Mouse (Mus musculus) heart, postnatal 0 days (tissue): Measurements from ENCODE around the gene Rap1gap. TPM values are rescaled to one million over a fixed set of nuclear protein-coding genes. Genes with fewer than 3 reads are reported as not detected.

Source experiments
- ATAC-seq: fragments of 200-750 bp; cut with Nextera tagmentation; 2 replicates; pipeline ENCODE4 v1.8.0; 2017; ENCODE audit warnings: low read depth, moderate number of reproducible peaks, moderate library complexity; ENCODE audit not compliant: insufficient read depth
- DNase-seq: peaks from one replicate; pipeline ENCODE4 v3.0.0-alpha.2; 2016; ENCODE audit warnings: low spot score
- H3K27ac ChIP-seq: fragments of 300-500 bp; sonication (generic); 2 replicates; pipeline ENCODE4 v1.5.1; 2014; ENCODE audit warnings: low read depth, mild to moderate bottlenecking
- H3K27me3 ChIP-seq: fragments of 300-500 bp; sonication (generic); 2 replicates; pipeline ENCODE4 v1.6.1; 2014; ENCODE audit warnings: low read length, mixed read lengths; ENCODE audit not compliant: control insufficient read depth, insufficient read depth
- H3K36me3 ChIP-seq: fragments of 300-500 bp; sonication (generic); replicated peaks from 2 replicates; pipeline ENCODE4 v1.6.1; 2014; ENCODE audit warnings: low read length, mixed read lengths; ENCODE audit not compliant: control insufficient read depth, insufficient read depth
- H3K4me1 ChIP-seq: fragments of 300-500 bp; sonication (generic); 2 replicates; pipeline ENCODE4 v1.6.1; 2014; ENCODE audit warnings: antibody characterized with exemption; ENCODE audit not compliant: control insufficient read depth, insufficient read depth
- H3K4me2 ChIP-seq: fragments of 300-500 bp; sonication (generic); 2 replicates; pipeline ENCODE4 v1.6.1; 2014; ENCODE audit warnings: low read depth, mild to moderate bottlenecking, low read length, moderate library complexity
- H3K4me3 ChIP-seq: fragments of 300-500 bp; sonication (generic); 2 replicates; pipeline ENCODE4 v1.5.1; 2014; ENCODE audit warnings: low read depth, low read length
- H3K9ac ChIP-seq: fragments of 300-500 bp; sonication (generic); replicated peaks from 2 replicates; pipeline ENCODE4 v1.6.1; 2014; ENCODE audit warnings: low read depth, low read length, mixed read lengths
- H3K9me3 ChIP-seq: fragments of 300-500 bp; sonication (generic); replicated peaks from 2 replicates; pipeline ENCODE4 v1.6.1; 2016; ENCODE audit warnings: low read length; ENCODE audit not compliant: control insufficient read depth
- CTCF ChIP-seq: IDR thresholded peaks from 2 replicates; pipeline ENCODE4 v1.5.1; 2016; ENCODE audit warnings: antibody characterized with exemption, control low read depth, low read depth
- EP300 ChIP-seq: IDR thresholded peaks from 2 replicates; pipeline ENCODE4 v1.6.1; 2016; ENCODE audit warnings: antibody characterized with exemption, low read depth
- WGBS: fragments of 180-500 bp; shearing (Covaris S2); extraction: QIAGEN DNeasy Blood & Tissue Kit; methylation state at CpG from one replicate; pipeline ENCODE4 v1.1.7; 2014; 5-methylcytosine and 5-hydroxymethylcytosine counted together
- polyA plus RNA-seq: library from polyadenylated mRNA; unstranded; fragments of >200 nt; fragmentation: Nextera tagmentation; extraction: Ambion mirVana; gene quantifications from 2 replicates; pipeline ENCODE4 v1.2.1, GENCODE M21; 2015
- total RNA-seq: library from RNA; depleted of rRNA; stranded (reverse); fragments of >200 nt; gene quantifications from 2 replicates; pipeline ENCODE4 v1.2.3, GENCODE M21; 2014; ENCODE audit warnings: low replicate concordance

Gene Rap1gap
- total and polyA plus RNA-seq, 2 experiments from 2014 or later: 10.4 to 17.7 TPM

DNA sequence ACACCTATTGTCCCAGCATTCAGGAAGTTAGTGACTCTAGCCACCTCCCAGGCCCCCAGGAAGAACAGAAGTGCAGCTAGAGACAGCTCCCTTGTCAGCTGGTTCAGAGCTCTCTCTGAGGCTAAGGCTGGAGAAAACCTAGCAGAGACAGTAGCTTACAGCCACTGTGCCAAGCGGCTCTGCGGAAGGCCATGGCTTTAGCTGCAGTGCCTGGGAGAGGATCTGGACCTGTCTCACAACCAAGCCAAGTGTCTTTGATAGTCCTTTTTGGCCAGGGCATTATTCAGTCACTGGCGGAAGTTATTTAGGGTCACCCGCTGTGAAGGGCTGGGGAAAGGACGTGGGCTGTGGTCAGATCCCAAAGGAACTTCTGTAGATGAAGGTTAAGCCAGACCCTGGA, 103.9 kb downstream of the Rap1gap start:
- 88% methylated on average over 5 of the region's 5 CpGs for WGBS
- TF ChIP-seq CTCF (no peak), EP300 (no peak)
- DNase-seq (no peak), ATAC-seq (no peak)
- Histone ChIP-seq H3K9me3 (no peaks in the 10 kb centered on the region), H3K4me1 (0 out of 2 replicates have a peak, but pooled peaks cover 3% of the 10 kb centered on the region), H3K36me3 (no peaks in the 10 kb centered on the region), H3K27me3 (peaks cover 7% of the 10 kb centered on the region; the same call in 1 of the 2 replicates), H3K4me2 (no peak overlapping the region), H3K27ac (no peak overlapping the region), H3K9ac (no peak overlapping the region), H3K4me3 (no peak overlapping the region)

DNA sequence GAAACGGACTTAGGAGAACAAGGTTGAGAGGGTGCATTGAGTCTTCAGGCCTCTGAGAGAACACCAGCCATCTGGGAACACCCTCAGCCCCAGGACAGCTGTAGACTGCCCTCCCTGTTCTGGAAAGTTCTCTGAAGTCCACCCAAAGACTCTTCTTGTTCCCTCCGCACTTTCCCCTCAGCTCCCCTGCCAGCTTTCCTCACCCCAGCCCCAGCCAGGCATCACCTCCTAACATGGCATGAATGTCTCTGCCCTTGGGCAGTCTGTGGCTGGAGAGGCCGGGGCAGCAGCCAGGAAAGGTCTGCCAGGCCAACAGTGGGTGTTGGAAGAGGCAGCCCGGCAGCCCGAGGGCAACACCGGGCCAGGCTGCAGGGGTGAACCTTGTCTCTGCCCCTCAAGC, 104.3 kb downstream of the Rap1gap start:
- H3K27ac ChIP-seq: no peak overlapping the region
- no peak for DNase-seq
- H3K4me1 ChIP-seq: 0 out of 2 replicates have a peak, but pooled peaks cover 3% of the 10 kb centered on the region
- H3K9ac ChIP-seq: no peak overlapping the region
- no peak overlapping the region for H3K4me3 ChIP-seq
- no peaks in the 10 kb centered on the region for H3K36me3 ChIP-seq
- H3K4me2 ChIP-seq: no peak overlapping the region
- TF ChIP-seq EP300: no peak
- TF ChIP-seq CTCF: no peak
- 64% methylated on average over 6 of the region's 6 CpGs for WGBS
- ATAC-seq: no peak
- peaks cover 7% of the 10 kb centered on the region; the same call in 1 of the 2 replicates for H3K27me3 ChIP-seq
- no peaks in the 10 kb centered on the region for H3K9me3 ChIP-seq

DNA sequence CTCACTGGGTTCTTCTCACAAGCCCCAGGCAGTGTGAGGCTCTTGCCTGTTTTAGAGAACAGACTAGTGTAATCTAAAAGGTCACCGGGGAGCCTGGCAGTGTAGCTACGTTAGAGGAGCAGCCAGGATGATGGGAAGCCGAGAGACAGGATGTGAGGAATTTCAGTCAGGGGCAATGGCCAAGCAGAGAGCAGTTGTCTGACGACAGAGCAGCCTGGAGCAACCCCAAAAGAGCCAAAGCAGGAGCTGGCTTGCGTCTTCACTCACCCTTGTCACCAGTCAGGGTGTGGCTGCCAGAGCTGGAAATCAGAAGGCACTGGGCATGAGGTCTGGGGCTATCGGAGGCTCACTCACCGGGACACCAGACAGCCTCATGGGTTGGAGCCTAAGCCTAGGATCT, 105.1 kb downstream of the Rap1gap start:
- H3K27ac ChIP-seq: no peak overlapping the region
- 18% methylated on average over 7 of the region's 7 CpGs for WGBS

DNA sequence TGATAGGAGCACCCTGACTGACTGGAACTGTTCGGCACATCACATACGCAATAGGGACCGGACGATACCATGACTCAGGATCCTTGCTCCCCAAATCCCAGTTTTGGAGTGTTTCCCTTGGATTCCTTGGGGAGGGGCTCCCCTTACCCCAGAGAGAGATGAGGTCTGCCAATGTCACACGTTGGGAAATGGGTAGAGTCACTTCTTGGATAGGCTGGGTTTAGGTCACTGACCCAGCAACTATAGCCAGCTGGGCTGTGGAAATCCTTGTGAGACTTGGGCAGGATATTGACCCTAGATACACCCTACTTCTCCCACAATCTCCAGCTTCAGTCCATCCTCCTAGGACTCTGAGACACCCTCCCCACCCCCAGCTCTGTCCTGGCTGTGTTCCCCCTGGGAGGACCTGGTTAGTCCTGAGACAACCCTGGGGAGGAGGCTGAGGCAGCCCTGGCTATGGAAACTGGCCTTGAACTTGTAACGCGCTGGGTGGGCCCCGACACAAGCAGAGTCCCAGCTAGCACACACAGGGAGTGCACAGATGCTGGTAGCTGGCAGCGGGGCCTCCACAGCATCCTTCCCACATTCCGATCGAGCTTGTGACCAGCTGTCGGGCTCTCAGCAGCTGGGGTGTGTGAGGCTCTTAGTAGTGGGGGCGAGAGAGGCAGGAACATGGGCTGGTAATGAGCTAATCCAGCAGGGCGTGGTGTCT, 106.5 kb downstream of the Rap1gap start:
- 55% methylated on average over 14 of the region's 14 CpGs for WGBS
- Histone ChIP-seq H3K4me2 (no peak overlapping the region), H3K9me3 (no peaks in the 10 kb centered on the region), H3K4me3 (no peak overlapping the region), H3K36me3 (no peaks in the 10 kb centered on the region), H3K4me1 (0 out of 2 replicates have a peak, but pooled peaks cover 3% of the 10 kb centered on the region), H3K27ac (no peak overlapping the region), H3K27me3 (peaks cover 7% of the 10 kb centered on the region; the same call in 1 of the 2 replicates), H3K9ac (no peak overlapping the region)
- no peak for DNase-seq
- no peak for TF ChIP-seq CTCF
- TF ChIP-seq EP300: no peak
- ATAC-seq: peak; percentile 62; the same call in 1 of the 2 replicates

More for the DNA sequence above, 105.1 kb downstream of the Rap1gap start:
- DNase-seq: no peak
- H3K36me3 ChIP-seq: no peaks in the 10 kb centered on the region
- no peak overlapping the region for H3K4me2 ChIP-seq
- H3K4me3 ChIP-seq: no peak overlapping the region
- no peak overlapping the region for H3K9ac ChIP-seq
- H3K9me3 ChIP-seq: no peaks in the 10 kb centered on the region
- H3K27me3 ChIP-seq: peaks cover 7% of the 10 kb centered on the region; the same call in 1 of the 2 replicates
- ATAC-seq: peak; percentile 28; the same call in 1 of the 2 replicates
- TF ChIP-seq CTCF (no peak), EP300 (no peak)
- 0 out of 2 replicates have a peak, but pooled peaks cover 3% of the 10 kb centered on the region for H3K4me1 ChIP-seq

DNA sequence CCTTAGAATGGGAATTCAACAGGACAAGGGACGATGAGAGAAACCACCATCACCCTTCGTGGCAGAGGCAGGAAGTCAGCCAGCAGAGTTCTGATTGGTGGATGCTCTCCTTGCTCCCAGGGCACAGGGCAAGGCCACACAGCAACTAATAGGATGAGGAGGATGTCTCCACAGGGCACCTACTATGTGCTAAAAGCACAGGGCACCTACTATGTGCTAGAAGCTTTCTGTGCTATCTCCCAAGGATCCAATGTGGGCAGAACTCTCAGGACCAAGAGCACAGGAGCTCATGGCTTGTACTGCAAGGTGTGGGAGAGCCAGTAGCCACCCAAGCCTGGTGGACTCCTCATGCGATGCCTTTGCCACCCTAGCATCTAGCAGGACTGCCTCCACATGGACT, 107.2 kb downstream of the Rap1gap start:
- no peak overlapping the region for H3K4me3 ChIP-seq
- H3K4me1 ChIP-seq: 0 out of 2 replicates have a peak, but pooled peaks cover 3% of the 10 kb centered on the region
- 62% methylated on average over 3 of the region's 3 CpGs for WGBS
- no peak for DNase-seq
- no peak overlapping the region for H3K4me2 ChIP-seq
- H3K36me3 ChIP-seq: no peaks in the 10 kb centered on the region
- H3K27me3 ChIP-seq: peaks cover 7% of the 10 kb centered on the region; the same call in 1 of the 2 replicates
- TF ChIP-seq EP300: no peak
- no peak for TF ChIP-seq CTCF
- H3K9ac ChIP-seq: no peak overlapping the region
- no peak for ATAC-seq
- no peaks in the 10 kb centered on the region for H3K9me3 ChIP-seq
- no peak overlapping the region for H3K27ac ChIP-seq
